Mouse (Mus musculus) effector memory CD4-positive, alpha-beta T cell, adult 7 months (primary cell): ENCODE data around the gene Pdp2. TPM values are rescaled to one million over a fixed set of nuclear protein-coding genes. Genes with fewer than 3 reads are reported as not detected.

ENCODE experiments used
- polyA plus RNA-seq: library from polyadenylated mRNA; unstranded; fragments of 100-300 nt; shearing (Covaris generic); gene quantifications from one replicate; pipeline ENCODE4 v1.2.1, GENCODE M21; 2017

The Pdp2 gene
- polyA plus RNA-seq, result 4.5 TPM

DNA sequence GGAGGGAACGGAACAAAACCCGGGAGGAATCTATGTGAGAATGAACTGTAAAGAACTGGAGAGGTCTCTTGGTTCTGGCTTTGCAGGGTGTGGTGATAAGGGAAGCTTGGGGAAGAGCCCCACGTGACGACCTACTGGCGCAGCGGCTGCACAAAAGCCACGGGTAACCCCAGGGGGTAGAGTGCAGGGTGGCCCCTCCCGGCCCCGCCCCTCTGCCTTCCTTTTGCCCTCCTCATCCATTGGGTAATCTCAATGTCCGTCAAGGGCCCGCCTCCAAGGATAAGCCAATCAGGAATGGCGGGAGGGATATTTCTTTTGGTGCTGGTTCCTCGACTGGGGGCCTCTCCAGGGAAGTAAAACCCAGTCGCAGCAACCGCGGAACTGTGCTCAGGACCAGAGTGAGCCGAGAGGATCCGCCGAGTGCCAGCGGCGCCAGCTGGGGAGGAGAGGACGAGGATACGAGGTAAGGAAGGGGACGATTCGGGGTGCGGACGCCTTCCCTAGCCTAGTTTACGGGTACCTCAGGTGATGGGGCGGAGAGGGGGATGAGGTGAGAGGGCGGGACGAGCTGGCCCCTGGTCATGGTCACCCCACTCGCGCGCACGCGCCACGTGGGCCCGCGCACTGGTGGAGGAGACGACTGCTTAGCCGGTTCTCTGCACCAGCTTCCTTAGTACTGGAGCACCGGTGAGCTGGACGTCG lies at the start of gene Pdp2:
TSS of gene Pdp2 (plus strand) at position 319 of the 702 bp plus-strand sequence.

DNA sequence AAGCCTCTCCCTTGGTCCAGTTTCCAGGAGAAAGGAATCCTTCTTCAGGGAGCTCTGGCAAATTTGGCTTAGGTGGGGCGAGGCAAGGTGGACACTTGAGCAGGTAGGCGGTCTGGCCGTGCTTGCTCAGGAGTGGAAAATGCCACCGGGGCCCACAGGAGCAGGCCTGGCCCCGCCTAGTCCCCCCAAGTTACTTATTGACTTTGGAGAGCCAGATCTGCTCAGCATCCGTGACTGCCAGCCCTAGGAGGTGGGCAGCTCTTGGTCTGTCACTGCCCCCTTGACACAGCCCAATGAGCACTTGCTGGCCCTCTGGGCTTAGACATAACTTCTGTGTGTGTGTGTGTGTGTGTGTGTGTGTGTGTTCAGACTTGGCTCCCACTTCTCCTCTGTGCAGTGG lies 32.9 kb downstream of the Pdp2 start, which contains the start of gene Cdh16:
TSS of gene Cdh16 (minus strand) at position 236 of the 400 bp plus-strand sequence.

DNA sequence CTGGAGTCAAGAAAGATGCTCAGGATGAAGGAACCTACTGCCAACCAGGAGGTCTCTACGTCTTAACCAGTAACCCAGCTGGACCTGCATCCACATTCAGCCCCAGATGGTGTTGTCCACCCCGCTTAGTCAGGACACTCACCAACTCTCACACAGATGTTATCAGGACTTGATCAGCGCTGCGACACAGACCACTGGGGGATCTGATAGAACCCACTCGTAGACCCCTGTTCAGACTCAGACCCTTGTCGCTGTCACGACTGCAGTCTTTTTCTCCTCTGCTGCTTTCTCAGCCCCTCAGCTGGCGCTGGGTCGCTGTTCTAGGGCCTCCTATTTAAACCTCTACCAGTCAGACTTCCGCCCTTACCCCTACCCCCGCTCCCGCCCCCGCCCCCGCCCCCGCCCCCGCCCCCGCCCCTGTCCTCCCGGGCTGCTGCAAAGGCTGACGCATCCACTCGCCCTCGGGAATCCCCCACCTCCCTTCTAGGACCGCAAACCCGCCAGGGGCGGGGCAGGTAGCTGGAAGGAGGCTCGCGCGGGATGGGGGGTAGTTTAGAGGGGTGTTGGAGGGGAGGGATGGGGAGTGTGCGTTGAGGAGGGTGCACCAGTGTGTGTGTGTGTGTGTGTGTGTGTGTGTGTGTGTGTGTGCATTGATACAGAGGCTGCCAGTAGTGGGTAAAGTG lies 39.9 kb downstream of the Pdp2 start, which contains the start of gene Rrad:
TSS of gene Rrad (minus strand) at position 347 of the 683 bp plus-strand sequence.

DNA sequence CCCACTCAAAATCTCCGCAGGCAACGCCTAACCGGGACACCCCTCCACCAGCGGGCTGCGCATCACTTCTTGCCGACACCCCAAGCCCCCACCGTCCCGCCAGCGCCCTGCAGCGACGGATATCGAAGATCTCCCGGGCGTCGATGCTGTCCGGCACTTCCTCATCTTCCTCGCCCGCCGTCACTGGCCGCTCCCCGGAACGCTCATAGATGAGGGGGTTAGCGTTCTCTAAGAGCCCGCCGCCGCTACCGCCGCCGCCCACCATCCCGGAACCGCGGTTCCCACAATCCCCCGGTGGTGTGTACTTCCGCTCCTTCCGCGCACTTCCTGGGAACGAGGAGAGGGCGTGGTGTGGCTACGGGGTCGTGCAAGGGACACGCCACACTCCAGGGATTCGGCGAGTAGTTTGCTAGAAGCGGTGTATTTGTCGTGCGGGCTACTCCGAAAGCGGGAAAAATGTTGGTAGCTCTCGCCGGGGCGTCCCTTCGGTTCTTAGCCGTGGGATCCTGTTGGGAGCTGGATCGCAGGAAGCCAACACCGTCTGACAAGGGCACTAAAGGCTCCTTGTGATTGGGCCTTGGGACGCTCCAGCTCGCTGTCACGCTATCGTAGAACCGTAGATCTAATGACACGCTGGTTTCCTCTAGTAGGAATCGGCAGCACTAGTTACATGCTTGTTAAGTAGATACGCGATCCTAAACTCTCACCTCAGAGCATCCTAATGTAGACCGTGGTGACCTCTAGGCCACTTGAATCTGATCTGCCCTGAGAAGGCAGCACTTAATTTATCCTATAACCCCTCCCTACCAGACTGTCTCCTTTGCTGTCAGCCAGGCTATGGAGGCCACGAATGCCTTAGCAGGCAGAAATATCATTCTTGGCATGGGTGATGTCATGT lies 50.4 kb downstream of the Pdp2 start, which contains the start of gene Ciao2b:
TSS of gene Ciao2b (minus strand) at position 540 of the 898 bp plus-strand sequence.

Other genes with a start within 250 kb of the Pdp2 start
- 0.87 TPM for gene Cmtm4, start 195.6 kb upstream of the Pdp2 start, polyA plus RNA-seq
- gene Dync1li2, start 148.4 kb upstream of the Pdp2 start, polyA plus RNA-seq, result 50.4 TPM
- 0.49 TPM for gene Terb1, start 81.5 kb upstream of the Pdp2 start, polyA plus RNA-seq
- 77.4 TPM for gene Nae1, start 56.8 kb upstream of the Pdp2 start, polyA plus RNA-seq
- gene Car7, start 56.8 kb upstream of the Pdp2 start, polyA plus RNA-seq, result 4.0 TPM
- gene Cdh16, start 32.9 kb downstream of the Pdp2 start, polyA plus RNA-seq, result not detected
- 237 TPM for gene Rrad, start 39.9 kb downstream of the Pdp2 start, polyA plus RNA-seq
- 170 TPM for gene Ciao2b, start 50.5 kb downstream of the Pdp2 start, polyA plus RNA-seq
- not detected for gene Ces2a, start 142.6 kb downstream of the Pdp2 start, polyA plus RNA-seq
- not detected for gene Ces2b, start 240.1 kb downstream of the Pdp2 start, polyA plus RNA-seq